Mouse (Mus musculus) frontal cortex, adult 2 months (tissue): ENCODE results near the gene Samd10. TPM values are rescaled to one million over a fixed set of nuclear protein-coding genes. Genes with fewer than 3 reads are reported as not detected.

Source experiments
- DNase-seq, 2 experiments: peaks; one replicate each; pipeline ENCODE4 v3.0.0; 2022; ENCODE audit warnings: low spot score in 1 of 2; ENCODE audit errors: extremely low spot score in 1 of 2
- polyA plus RNA-seq: library from polyadenylated mRNA; depleted of rRNA; stranded (reverse); fragments of >200 nt; gene quantifications from 2 replicates; pipeline ENCODE4 v1.2.3, GENCODE M21; 2012

Samd10 gene
- polyA plus RNA-seq, 1 experiment = 30.6 TPM

- DNase-seq = peak in 1 of 2 experiments; percentile 59
Measured at GRCm38 (mm10) chr2:181592231-181593041, 6.6 kb downstream of the Samd10 start, which contains the start of gene Zfp512b. Gene Zfp512b, minus strand, starts transcription at chr2:181592803.

- no peak for DNase-seq
Measured at GRCm38 (mm10) chr2:181591528-181592085, 7.4 kb downstream of the Samd10 start, which contains the start of gene Prpf6. Gene Prpf6, plus strand, starts transcription at chr2:181591868.

GRCm38 (mm10) chr2:181590471-181590870 lies 8.5 kb downstream of the Samd10 start:
- no peak for DNase-seq

GRCm38 (mm10) chr2:181589732-181590105 lies 9.3 kb downstream of the Samd10 start:
- no peak for DNase-seq

- no peak for DNase-seq
Measured at GRCm38 (mm10) chr2:181589011-181589731, 9.8 kb downstream of the Samd10 start.

- no peak for DNase-seq
Measured at GRCm38 (mm10) chr2:181588229-181588780, 10.7 kb downstream of the Samd10 start.

- DNase-seq = no peak
Measured at GRCm38 (mm10) chr2:181587796-181588195, 11.2 kb downstream of the Samd10 start.

- no peak for DNase-seq
Measured at GRCm38 (mm10) chr2:181586124-181586523, 12.9 kb downstream of the Samd10 start.

- DNase-seq = no peak
Measured at GRCm38 (mm10) chr2:181585506-181585905, 13.5 kb downstream of the Samd10 start.

- DNase-seq = no peak
Measured at GRCm38 (mm10) chr2:181584411-181584942, 14.5 kb downstream of the Samd10 start, which contains the start of gene Uckl1. Gene Uckl1, minus strand, starts transcription at chr2:181584892.

- DNase-seq = no peak
Measured at GRCm38 (mm10) chr2:181583460-181584257, 15.4 kb downstream of the Samd10 start.

- DNase-seq = no peak
Measured at GRCm38 (mm10) chr2:181582939-181583338, 16.1 kb downstream of the Samd10 start.

- DNase-seq = no peak
Measured at GRCm38 (mm10) chr2:181582358-181582757, 16.7 kb downstream of the Samd10 start.

GRCm38 (mm10) chr2:181581402-181582120 lies 17.5 kb downstream of the Samd10 start:
- DNase-seq = peak in 1 of 2 experiments; percentile 89

GRCm38 (mm10) chr2:181581016-181581401 lies 18.0 kb downstream of the Samd10 start:
- DNase-seq = peak; percentile 74 to 84

- DNase-seq = no peak
Measured at GRCm38 (mm10) chr2:181580131-181580772, 18.8 kb downstream of the Samd10 start.

GRCm38 (mm10) chr2:181579681-181580080 lies 19.3 kb downstream of the Samd10 start:
- no peak for DNase-seq

GRCm38 (mm10) chr2:181578790-181579618 lies 20.0 kb downstream of the Samd10 start:
- DNase-seq = no peak
